Mouse (Mus musculus) neural tube, embryonic 15.5 days (tissue): ENCODE results near the gene Mgarp. TPM values are rescaled to one million over a fixed set of nuclear protein-coding genes. Genes with fewer than 3 reads are reported as not detected.
"Not testable (repeated sequence)": the region's sequence is repeated elsewhere in the genome, so short reads cannot be mapped to it uniquely, and the experiment has no call there.

ENCODE experiments used
- ATAC-seq: fragments of 200-750 bp; cut with Nextera tagmentation; 2 replicates; pipeline ENCODE4 v1.8.0; 2017; ENCODE audit warnings: mild to moderate bottlenecking, moderate TSS enrichment, moderate library complexity; ENCODE audit not compliant: low FRiP score
- H3K27ac ChIP-seq: fragments of 300-500 bp; sonication (generic); replicated peaks from 2 replicates; pipeline ENCODE4 v1.5.1; 2015; ENCODE audit warnings: mild to moderate bottlenecking, inconsistent platforms
- H3K27me3 ChIP-seq: fragments of 300-500 bp; sonication (generic); replicated peaks from 2 replicates; pipeline ENCODE4 v1.6.1; 2015; ENCODE audit warnings: inconsistent platforms
- H3K36me3 ChIP-seq: fragments of 300-500 bp; sonication (generic); 2 replicates; pipeline ENCODE4 v1.6.1; 2015; ENCODE audit warnings: inconsistent platforms
- H3K4me1 ChIP-seq: fragments of 300-500 bp; sonication (generic); 2 replicates; pipeline ENCODE4 v1.6.1; 2015; ENCODE audit warnings: inconsistent platforms
- H3K4me2 ChIP-seq: fragments of 300-500 bp; sonication (generic); 2 replicates; pipeline ENCODE4 v1.6.1; 2015; ENCODE audit warnings: inconsistent platforms, mild to moderate bottlenecking, moderate library complexity
- H3K4me3 ChIP-seq: fragments of 300-500 bp; sonication (generic); replicated peaks from 2 replicates; pipeline ENCODE4 v1.5.1; 2015; ENCODE audit warnings: mild to moderate bottlenecking, inconsistent platforms
- H3K9ac ChIP-seq: fragments of 300-500 bp; sonication (generic); replicated peaks from 2 replicates; pipeline ENCODE4 v1.6.1; 2015; ENCODE audit warnings: mild to moderate bottlenecking, inconsistent platforms
- H3K9me3 ChIP-seq: fragments of 300-500 bp; sonication (generic); replicated peaks from 2 replicates; pipeline ENCODE4 v1.6.1; 2016; ENCODE audit warnings: inconsistent platforms
- WGBS: fragments of 180-500 bp; shearing (Covaris S2); methylation state at CpG from one replicate; pipeline ENCODE4 v1.1.7; 2015; ENCODE audit warnings: mixed read lengths; 5-methylcytosine and 5-hydroxymethylcytosine counted together
- polyA plus RNA-seq: library from polyadenylated mRNA; unstranded; fragments of >200 nt; fragmentation: Nextera tagmentation; extraction: Ambion mirVana; gene quantifications from 2 replicates; pipeline ENCODE4 v1.2.1, GENCODE M21; 2015

Mgarp gene
- 0.81 and 1.4 TPM in 2 replicates for polyA plus RNA-seq

GRCm38 (mm10) chr3:51396219-51397068, at the start of gene Mgarp:
TSS of gene Mgarp (minus strand) at chr3:51396738.
- Histone ChIP-seq H3K27ac (no peak within 1 kb of the TSS), H3K36me3 (no peaks in the 10 kb centered on the region), H3K27me3 (peaks cover 28% of the 10 kb centered on the region), H3K4me3 (peak within 1 kb of the TSS; percentile 47), H3K4me2 (peak within 1 kb of the TSS; percentile 84), H3K4me1 (peaks cover 7% of the 10 kb centered on the region), H3K9ac (peak within 1 kb of the TSS; percentile 30; the same call in 1 of the 2 replicates), H3K9me3 (no peaks in the 10 kb centered on the region)
- 2% methylated on average over 41 of the region's 41 CpGs for WGBS
- peak; percentile 68 for ATAC-seq

GRCm38 (mm10) chr3:51434871-51435595, 38.5 kb upstream of the Mgarp start:
- Histone ChIP-seq H3K4me1 (no peaks in the 10 kb centered on the region), H3K9me3 (no peaks in the 10 kb centered on the region), H3K36me3 (0 out of 2 replicates have a peak, but pooled peaks cover 6% of the 10 kb centered on the region), H3K9ac (no peak overlapping the region), H3K4me3 (no peak overlapping the region), H3K27ac (no peak overlapping the region), H3K4me2 (no peak overlapping the region), H3K27me3 (no peaks in the 10 kb centered on the region)
- ATAC-seq = no peak
- WGBS = 67% methylated on average over 3 of the region's 3 CpGs

GRCm38 (mm10) chr3:51434364-51434763, 37.8 kb upstream of the Mgarp start:
- H3K9ac ChIP-seq, H3K9me3 ChIP-seq, H3K27ac ChIP-seq, H3K4me2 ChIP-seq, H3K36me3 ChIP-seq, H3K4me1 ChIP-seq, H3K4me3 ChIP-seq, ATAC-seq, H3K27me3 ChIP-seq: not testable (repeated sequence)
- WGBS = 84% methylated on average over 5 of the region's 5 CpGs

- Histone ChIP-seq H3K27ac (no peak overlapping the region), H3K9me3 (no peaks in the 10 kb centered on the region), H3K4me2 (no peak overlapping the region), H3K27me3 (no peaks in the 10 kb centered on the region), H3K36me3 (no peaks in the 10 kb centered on the region), H3K4me3 (no peak overlapping the region), H3K4me1 (no peaks in the 10 kb centered on the region), H3K9ac (no peak overlapping the region)
- ATAC-seq = no peak
Observed at GRCm38 (mm10) chr3:51425394-51425793, 28.9 kb upstream of the Mgarp start.

- 90% methylated on average over 3 of the region's 3 CpGs for WGBS
- no peaks in the 10 kb centered on the region for H3K36me3 ChIP-seq
- H3K4me2 ChIP-seq = no peak overlapping the region
- no peak overlapping the region for H3K9ac ChIP-seq
- no peaks in the 10 kb centered on the region for H3K27me3 ChIP-seq
- no peaks in the 10 kb centered on the region for H3K9me3 ChIP-seq
- no peak for ATAC-seq
- H3K4me1 ChIP-seq = peaks cover 22% of the 10 kb centered on the region
- H3K27ac ChIP-seq = no peak overlapping the region
- no peak overlapping the region for H3K4me3 ChIP-seq
Observed at GRCm38 (mm10) chr3:51421921-51422320, 25.4 kb upstream of the Mgarp start.

- no peak overlapping the region for H3K4me3 ChIP-seq
- peak overlapping the region; percentile 86 for H3K4me2 ChIP-seq
- 84% methylated on average over 2 of the region's 2 CpGs for WGBS
Observed at GRCm38 (mm10) chr3:51417966-51418365, 21.4 kb upstream of the Mgarp start.

GRCm38 (mm10) chr3:51417485-51417884, 20.9 kb upstream of the Mgarp start:
- H3K4me2 ChIP-seq = peak overlapping the region; percentile 86
- no peak overlapping the region for H3K9ac ChIP-seq
- H3K36me3 ChIP-seq = no peaks in the 10 kb centered on the region
- peaks cover 32% of the 10 kb centered on the region for H3K4me1 ChIP-seq
- WGBS = 49% methylated on average over 2 of the region's 2 CpGs
- no peaks in the 10 kb centered on the region for H3K9me3 ChIP-seq
- no peaks in the 10 kb centered on the region for H3K27me3 ChIP-seq
- H3K27ac ChIP-seq = no peak overlapping the region
- no peak for ATAC-seq
- H3K4me3 ChIP-seq = peak overlapping the region; percentile 98

More at GRCm38 (mm10) chr3:51417966-51418365, 21.4 kb upstream of the Mgarp start:
- H3K4me1 ChIP-seq = peaks cover 32% of the 10 kb centered on the region
- no peak overlapping the region for H3K27ac ChIP-seq
- no peak for ATAC-seq
- no peaks in the 10 kb centered on the region for H3K9me3 ChIP-seq
- no peak overlapping the region for H3K9ac ChIP-seq
- H3K27me3 ChIP-seq = no peaks in the 10 kb centered on the region
- H3K36me3 ChIP-seq = no peaks in the 10 kb centered on the region

GRCm38 (mm10) chr3:51417135-51417458, 20.6 kb upstream of the Mgarp start:
- H3K4me3 ChIP-seq = peak overlapping the region; percentile 98
- H3K27ac ChIP-seq = peak overlapping the region; percentile 92
- H3K27me3 ChIP-seq = no peaks in the 10 kb centered on the region
- H3K9me3 ChIP-seq = no peaks in the 10 kb centered on the region
- ATAC-seq = no peak
- H3K4me2 ChIP-seq = peak overlapping the region; percentile 86
- WGBS = 9% methylated on average over 8 of the region's 8 CpGs
- peak overlapping the region; percentile 85 for H3K9ac ChIP-seq
- no peaks in the 10 kb centered on the region for H3K36me3 ChIP-seq
- peaks cover 32% of the 10 kb centered on the region for H3K4me1 ChIP-seq

GRCm38 (mm10) chr3:51416364-51417134, 20.0 kb upstream of the Mgarp start:
- ATAC-seq = peak; percentile 66
- peaks cover 32% of the 10 kb centered on the region for H3K4me1 ChIP-seq
- H3K27me3 ChIP-seq = no peaks in the 10 kb centered on the region
- H3K36me3 ChIP-seq = no peaks in the 10 kb centered on the region
- peak overlapping the region; percentile 92 for H3K27ac ChIP-seq
- peak overlapping the region; percentile 85 for H3K9ac ChIP-seq
- peak overlapping the region; percentile 98 for H3K4me3 ChIP-seq
- under 1% methylated on average over 62 of the region's 68 CpGs for WGBS
- peak overlapping the region; percentile 86 for H3K4me2 ChIP-seq
- H3K9me3 ChIP-seq = no peaks in the 10 kb centered on the region

- Histone ChIP-seq H3K36me3 (no peaks in the 10 kb centered on the region), H3K4me3 (peak overlapping the region; percentile 98), H3K4me1 (peaks cover 32% of the 10 kb centered on the region), H3K9me3 (no peaks in the 10 kb centered on the region), H3K4me2 (peak overlapping the region; percentile 86), H3K27ac (peak overlapping the region; percentile 92), H3K27me3 (no peaks in the 10 kb centered on the region), H3K9ac (peak overlapping the region; percentile 85)
- peak; percentile 66; the same call in 1 of the 2 replicates for ATAC-seq
- WGBS = under 1% methylated on average over 29 of the region's 30 CpGs
Observed at GRCm38 (mm10) chr3:51416073-51416363, 19.5 kb upstream of the Mgarp start.
